In genomic region chr2:145812818-145813217, GRCm38 (mm10) we compare ENCODE assay signal across 23 mouse cellular contexts.
DNase-seq lines count a peak whose midpoint lies in the region; ATAC-seq and TF ChIP-seq lines count a peak whose summit lies in the region.
"Had no signal": no experiment of that assay in that cellular context is flagged by ENCODE, and none has a peak within 500 bp of the region (broad histone marks: within the 10 kb centered on the region; RNA-seq: fewer than 3 reads in every experiment).

No protein-coding gene starts in this region.

- no peak overlapping the region for H3K9ac ChIP-seq in liver, adult 2 months (ENCODE audit: low read depth, low read length)
- no peak overlapping the region for H3K9ac ChIP-seq in liver, embryonic 11.5 days (ENCODE audit: low read depth, low read length)
- H3K9ac ChIP-seq: forebrain, postnatal 0 days; kidney, embryonic 15.5 days; limb, embryonic 12.5 days; liver, embryonic 15.5 days had no signal

- no peak for ATAC-seq in liver, embryonic 11.5 days (replicated peaks; ENCODE audit: low FRiP score)
- peak; percentile 77 for ATAC-seq in megakaryocyte progenitor cell, adult 5-6 weeks (replicated peaks; ENCODE audit: poor library complexity)
- ATAC-seq: activated CD4-positive, CD25-positive, alpha-beta regulatory T cell, adult 4 months; forebrain, postnatal 0 days; hindbrain, postnatal 0 days; intestine, embryonic 16.5 days; midbrain, embryonic 16.5 days had no signal

- peak overlapping the region; percentile 67 for H3K27ac ChIP-seq in liver, adult 2 months (replicated peaks; ENCODE audit: insufficient read depth, low read depth, low read length)
- no peak overlapping the region for H3K27ac ChIP-seq in liver, embryonic 11.5 days (ENCODE audit: low read depth, low read length)
- H3K27ac ChIP-seq in bone marrow macrophage, adult 2 months (ENCODE audit: insufficient read depth, low read depth, low read length): peak overlapping the region; percentile 81
- H3K27ac ChIP-seq in brown adipose tissue, adult 24 weeks (replicated peaks; ENCODE audit: low read depth, low read length): peak overlapping the region; percentile 24; the same call in 1 of the 2 replicates
- H3K27ac ChIP-seq: forebrain, embryonic 10.5 days; hindbrain, postnatal 0 days; kidney, embryonic 15.5 days; limb, embryonic 12.5 days; liver, embryonic 15.5 days had no signal

- H3K9me3 ChIP-seq in liver, embryonic 11.5 days (ENCODE audit: control insufficient read depth, low read length): peaks cover 8% of the 10 kb centered on the region; the same call in 1 of the 2 replicates
- H3K9me3 ChIP-seq: liver, embryonic 15.5 days had no signal

- no peaks in the 10 kb centered on the region; the same call in 1 of the 2 replicates for H3K36me3 ChIP-seq in liver, adult 2 months (ENCODE audit: control insufficient read depth, insufficient read depth, low read length)
- H3K36me3 ChIP-seq in liver, embryonic 11.5 days (ENCODE audit: control insufficient read depth, insufficient read depth, low read length): peaks cover 2% of the 10 kb centered on the region; the same call in 1 of the 2 replicates
- H3K36me3 ChIP-seq: forebrain, embryonic 10.5 days; liver, embryonic 15.5 days had no signal

- H3K27me3 ChIP-seq in liver, adult 2 months (ENCODE audit: control insufficient read depth, insufficient read depth, low read length): no peaks in the 10 kb centered on the region
- H3K27me3 ChIP-seq in liver, embryonic 11.5 days (replicated peaks; ENCODE audit: control insufficient read depth, insufficient read depth, low read length): no peaks in the 10 kb centered on the region
- H3K27me3 ChIP-seq: kidney, embryonic 15.5 days; limb, embryonic 12.5 days; liver, embryonic 15.5 days had no signal

- no peaks in the 10 kb centered on the region for H3K4me1 ChIP-seq in liver, adult 2 months (ENCODE audit: control insufficient read depth, insufficient read depth, low read length)
- no peaks in the 10 kb centered on the region for H3K4me1 ChIP-seq in liver, embryonic 11.5 days (replicated peaks; ENCODE audit: control insufficient read depth, insufficient read depth, low read length)
- H3K4me1 ChIP-seq in bone marrow macrophage, adult 2 months (ENCODE audit: control insufficient read depth, insufficient read depth, low read length): peaks cover 40% of the 10 kb centered on the region
- H3K4me1 ChIP-seq in brown adipose tissue, adult 24 weeks (ENCODE audit: control insufficient read depth, insufficient read depth, insufficient read length, low read length): peaks cover 4% of the 10 kb centered on the region; the same call in 1 of the 2 replicates
- H3K4me1 ChIP-seq: forebrain, embryonic 10.5 days; kidney, embryonic 15.5 days; limb, embryonic 12.5 days; liver, embryonic 15.5 days had no signal

- WGBS in liver, adult 2 months: 94% methylated on average over 1 of the region's 1 CpGs
- WGBS in liver, embryonic 11.5 days: 57% methylated on average over 1 of the region's 1 CpGs

- no peak overlapping the region for H3K4me2 ChIP-seq in liver, embryonic 11.5 days
- H3K4me2 ChIP-seq: kidney, embryonic 15.5 days; limb, embryonic 12.5 days; liver, embryonic 15.5 days had no signal

- no peak overlapping the region for H3K4me3 ChIP-seq in liver, adult 2 months (ENCODE audit: insufficient read depth, low read depth, low read length)
- no peak overlapping the region for H3K4me3 ChIP-seq in liver, embryonic 11.5 days (ENCODE audit: low read depth, low read length)
- no peak overlapping the region for H3K4me3 ChIP-seq in bone marrow macrophage, adult 2 months (ENCODE audit: insufficient read depth, low read length)
- no peak overlapping the region for H3K4me3 ChIP-seq in brown adipose tissue, adult 24 weeks (ENCODE audit: insufficient read depth, low read depth, low read length)
- H3K4me3 ChIP-seq: forebrain, embryonic 10.5 days; kidney, embryonic 15.5 days; limb, embryonic 12.5 days; liver, embryonic 15.5 days had no signal

- TF ChIP-seq CTCF in liver, adult 2 months (IDR thresholded peaks at IDR 0.05; ENCODE audit: low read depth, low read length): no peak
- no peak for TF ChIP-seq CTCF in bone marrow macrophage, adult 2 months (IDR thresholded peaks at IDR 0.05; ENCODE audit: low read depth, low read length)

- peak; percentile 54 for DNase-seq in liver, adult 2 months (ENCODE audit: extremely low read depth, low read depth, low spot score)
- DNase-seq in liver, embryonic 11.5 days (ENCODE audit: low spot score): no peak
- DNase-seq in cerebellum, adult 9-10 months: no peak
- DNase-seq in spleen, adult 12 weeks (ENCODE audit: low spot score): no peak
- DNase-seq in spleen, postnatal 4 days (ENCODE audit: low spot score in 2 of 2): no peak
- DNase-seq: adrenal gland, adult 8-10 months; cerebellum, postnatal 10 days; forebrain, postnatal 0 days; kidney, postnatal 4 days; lung, postnatal 10 days; right cerebral cortex, postnatal 4 days; thymus, postnatal 14 days had no signal

- H3K79me2 ChIP-seq in liver, adult 2 months (ENCODE audit: control insufficient read depth, insufficient read depth, low read length): no peaks in the 10 kb centered on the region; the same call in 1 of the 2 replicates

- TF ChIP-seq POLR2A in liver, adult 2 months (IDR thresholded peaks at IDR 0.05; ENCODE audit: extremely low read depth, insufficient read depth, low read length): no peak
- TF ChIP-seq POLR2A in bone marrow macrophage, adult 2 months (IDR thresholded peaks at IDR 0.05; ENCODE audit: borderline replicate concordance, low read depth, low read length): no peak
